Mouse (Mus musculus) naive thymus-derived CD4-positive, alpha-beta T cell, adult 2 months (primary cell): ENCODE results near the gene Mrpl58.
"Not testable (repeated sequence)": the region's sequence is repeated elsewhere in the genome, so short reads cannot be mapped to it uniquely, and the experiment has no call there.

Source experiments
- DNase-seq: peaks from one replicate; pipeline ENCODE4 v3.0.0-alpha.2; 2011; ENCODE audit warnings: low read depth

Mrpl58 gene

GRCm38 (mm10) chr11:115427482-115428331, 24.2 kb downstream of the Mrpl58 start:
- DNase-seq = peak; percentile 91

- no peak for DNase-seq
Measured at GRCm38 (mm10) chr11:115429307-115429706, 25.8 kb downstream of the Mrpl58 start.

GRCm38 (mm10) chr11:115430561-115430960, 27.0 kb downstream of the Mrpl58 start:
- no peak for DNase-seq

- no peak for DNase-seq
Measured at GRCm38 (mm10) chr11:115432814-115433213, 29.3 kb downstream of the Mrpl58 start.

GRCm38 (mm10) chr11:115433342-115433741, 29.8 kb downstream of the Mrpl58 start:
- DNase-seq = no peak

- DNase-seq = no peak
Measured at GRCm38 (mm10) chr11:115435596-115436337, 32.2 kb downstream of the Mrpl58 start.

- no peak for DNase-seq
Measured at GRCm38 (mm10) chr11:115437571-115438122, 34.1 kb downstream of the Mrpl58 start.

GRCm38 (mm10) chr11:115439326-115439725, 35.8 kb downstream of the Mrpl58 start:
- no peak for DNase-seq

- no peak for DNase-seq
Measured at GRCm38 (mm10) chr11:115439906-115440595, 36.5 kb downstream of the Mrpl58 start, which contains the start of gene Trim80. Gene Trim80 (plus strand): TSS chr11:115440545.

GRCm38 (mm10) chr11:115441417-115441816, 37.9 kb downstream of the Mrpl58 start:
- DNase-seq = no peak

- DNase-seq = no peak
Measured at GRCm38 (mm10) chr11:115446906-115447305, 43.4 kb downstream of the Mrpl58 start.

- no peak for DNase-seq
Measured at GRCm38 (mm10) chr11:115447321-115447885, 43.9 kb downstream of the Mrpl58 start.

- no peak for DNase-seq
Measured at GRCm38 (mm10) chr11:115448075-115448474, 44.5 kb downstream of the Mrpl58 start.

GRCm38 (mm10) chr11:115448998-115449397, 45.4 kb downstream of the Mrpl58 start:
- DNase-seq = no peak

- no peak for DNase-seq
Measured at GRCm38 (mm10) chr11:115450176-115450575, 46.6 kb downstream of the Mrpl58 start.

- peak; percentile 93 for DNase-seq
Measured at GRCm38 (mm10) chr11:115451781-115452241, 48.3 kb downstream of the Mrpl58 start.

GRCm38 (mm10) chr11:115452281-115452860, 48.8 kb downstream of the Mrpl58 start:
- DNase-seq = no peak

- DNase-seq = peak; percentile 37
Measured at GRCm38 (mm10) chr11:115453306-115453705, 49.8 kb downstream of the Mrpl58 start.

- not testable (repeated sequence) for DNase-seq
Measured at GRCm38 (mm10) chr11:115454822-115455221, 51.3 kb downstream of the Mrpl58 start.

- no peak for DNase-seq
Measured at GRCm38 (mm10) chr11:115455619-115456018, 52.1 kb downstream of the Mrpl58 start.

GRCm38 (mm10) chr11:115456182-115456581, 52.6 kb downstream of the Mrpl58 start:
- DNase-seq = no peak
